Mouse (Mus musculus): ENCODE data around the gene Serpina3c. TPM values are rescaled to one million over a fixed set of nuclear protein-coding genes. Genes with fewer than 3 reads are reported as not detected.
A peak's percentile ranks its signal among the peaks of the same experiment; 100 is the strongest.
"Not testable (repeated sequence)": the region's sequence is repeated elsewhere in the genome, so short reads cannot be mapped to it uniquely, and the experiment has no call there.

The Serpina3c gene
- polyA plus RNA-seq, 1 experiment from 2014 or later = not detected

GRCm38 (mm10) chr12:104127696-104128095 is 26.0 kb downstream of the Serpina3c start, which contains the start of gene Serpina3b:
Gene Serpina3b, plus strand, starts transcription at chr12:104127996.
- no peak within 1 kb of the TSS for H3K27ac ChIP-seq (ENCODE audit: low read length)
- no peaks in the 10 kb centered on the region for H3K9me3 ChIP-seq (replicated peaks; ENCODE audit: control insufficient read depth, low read length)
- 69% methylated on average over 5 of the region's 5 CpGs for WGBS
- no peaks in the 10 kb centered on the region for H3K36me3 ChIP-seq (ENCODE audit: control insufficient read depth, insufficient read depth, low read length)
- no peaks in the 10 kb centered on the region for H3K27me3 ChIP-seq (ENCODE audit: control insufficient read depth, insufficient read depth, low read length)
- no peaks in the 10 kb centered on the region for H3K4me1 ChIP-seq (ENCODE audit: control insufficient read depth, insufficient read depth, low read length)
- H3K4me3 ChIP-seq (replicated peaks; ENCODE audit: low read length) = no peak within 1 kb of the TSS
- ATAC-seq (ENCODE audit: insufficient read depth, low FRiP score) = no peak
- no peak within 1 kb of the TSS for H3K4me2 ChIP-seq (ENCODE audit: low read depth, low read length)
- H3K9ac ChIP-seq (ENCODE audit: low read length) = no peak within 1 kb of the TSS

GRCm38 (mm10) chr12:104125021-104125560 is 28.6 kb downstream of the Serpina3c start:
- Histone ChIP-seq H3K4me1 (ENCODE audit: control insufficient read depth, insufficient read depth, low read length) (no peaks in the 10 kb centered on the region), H3K9ac (ENCODE audit: low read length) (no peak overlapping the region), H3K27me3 (ENCODE audit: control insufficient read depth, insufficient read depth, low read length) (no peaks in the 10 kb centered on the region), H3K27ac (ENCODE audit: low read length) (no peak overlapping the region), H3K4me3 (replicated peaks; ENCODE audit: low read length) (no peak overlapping the region), H3K36me3 (ENCODE audit: control insufficient read depth, insufficient read depth, low read length) (no peaks in the 10 kb centered on the region), H3K4me2 (ENCODE audit: low read depth, low read length) (no peak overlapping the region), H3K9me3 (replicated peaks; ENCODE audit: control insufficient read depth, low read length) (no peaks in the 10 kb centered on the region)
- no peak for ATAC-seq (ENCODE audit: insufficient read depth, low FRiP score)
- 85% methylated on average over 5 of the region's 5 CpGs for WGBS

- Histone ChIP-seq H3K4me1 (ENCODE audit: control insufficient read depth, insufficient read depth, low read length) (no peaks in the 10 kb centered on the region), H3K4me3 (replicated peaks; ENCODE audit: low read length) (no peak overlapping the region), H3K9me3 (replicated peaks; ENCODE audit: control insufficient read depth, low read length) (no peaks in the 10 kb centered on the region), H3K27me3 (ENCODE audit: control insufficient read depth, insufficient read depth, low read length) (no peaks in the 10 kb centered on the region), H3K9ac (ENCODE audit: low read length) (no peak overlapping the region), H3K27ac (ENCODE audit: low read length) (no peak overlapping the region), H3K36me3 (ENCODE audit: control insufficient read depth, insufficient read depth, low read length) (no peaks in the 10 kb centered on the region), H3K4me2 (ENCODE audit: low read depth, low read length) (no peak overlapping the region)
- WGBS = 81% methylated on average over 2 of the region's 2 CpGs
- ATAC-seq (ENCODE audit: insufficient read depth, low FRiP score) = peak; percentile 30; the same call in 1 of the 2 replicates
These were observed 29.7 kb downstream of the Serpina3c start for GRCm38 (mm10) chr12:104123996-104124395.

GRCm38 (mm10) chr12:104123097-104123496 is 30.6 kb downstream of the Serpina3c start:
- no peak overlapping the region for H3K9ac ChIP-seq (ENCODE audit: low read length)
- no peak overlapping the region for H3K27ac ChIP-seq (ENCODE audit: low read length)
- no peaks in the 10 kb centered on the region for H3K9me3 ChIP-seq (replicated peaks; ENCODE audit: control insufficient read depth, low read length)
- WGBS = 60% methylated on average over 1 of the region's 1 CpGs
- no peak overlapping the region for H3K4me2 ChIP-seq (ENCODE audit: low read depth, low read length)
- no peaks in the 10 kb centered on the region for H3K4me1 ChIP-seq (ENCODE audit: control insufficient read depth, insufficient read depth, low read length)
- no peak overlapping the region for H3K4me3 ChIP-seq (replicated peaks; ENCODE audit: low read length)
- H3K36me3 ChIP-seq (ENCODE audit: control insufficient read depth, insufficient read depth, low read length) = no peaks in the 10 kb centered on the region
- no peak for ATAC-seq (ENCODE audit: insufficient read depth, low FRiP score)
- no peaks in the 10 kb centered on the region for H3K27me3 ChIP-seq (ENCODE audit: control insufficient read depth, insufficient read depth, low read length)

- Histone ChIP-seq H3K27me3 (ENCODE audit: control insufficient read depth, insufficient read depth, low read length) (no peaks in the 10 kb centered on the region), H3K27ac (ENCODE audit: low read length) (no peak overlapping the region), H3K4me3 (replicated peaks; ENCODE audit: low read length) (no peak overlapping the region), H3K36me3 (ENCODE audit: control insufficient read depth, insufficient read depth, low read length) (no peaks in the 10 kb centered on the region), H3K9me3 (replicated peaks; ENCODE audit: control insufficient read depth, low read length) (no peaks in the 10 kb centered on the region), H3K9ac (ENCODE audit: low read length) (no peak overlapping the region), H3K4me1 (ENCODE audit: control insufficient read depth, insufficient read depth, low read length) (no peaks in the 10 kb centered on the region), H3K4me2 (ENCODE audit: low read depth, low read length) (no peak overlapping the region)
- no peak for ATAC-seq (ENCODE audit: insufficient read depth, low FRiP score)
- WGBS = 30% methylated on average over 3 of the region's 3 CpGs
These were observed 38.6 kb downstream of the Serpina3c start for GRCm38 (mm10) chr12:104114921-104115579.

GRCm38 (mm10) chr12:104112333-104112732 is 41.3 kb downstream of the Serpina3c start, which contains the start of gene Serpina3a:
Gene Serpina3a, plus strand, starts transcription at chr12:104112724.
- not testable (repeated sequence) for ATAC-seq (ENCODE audit: insufficient read depth, low FRiP score); H3K9me3 ChIP-seq (replicated peaks; ENCODE audit: control insufficient read depth, low read length); H3K4me1 ChIP-seq (ENCODE audit: control insufficient read depth, insufficient read depth, low read length); H3K9ac ChIP-seq (ENCODE audit: low read length); H3K4me3 ChIP-seq (replicated peaks; ENCODE audit: low read length); H3K36me3 ChIP-seq (ENCODE audit: control insufficient read depth, insufficient read depth, low read length); H3K27me3 ChIP-seq (ENCODE audit: control insufficient read depth, insufficient read depth, low read length); H3K4me2 ChIP-seq (ENCODE audit: low read depth, low read length); H3K27ac ChIP-seq (ENCODE audit: low read length)
- WGBS = 88% methylated on average over 11 of the region's 11 CpGs

GRCm38 (mm10) chr12:104108507-104108906 is 45.2 kb downstream of the Serpina3c start:
- WGBS = 71% methylated on average over 2 of the region's 2 CpGs
- no peaks in the 10 kb centered on the region for H3K36me3 ChIP-seq (ENCODE audit: control insufficient read depth, insufficient read depth, low read length)
- no peaks in the 10 kb centered on the region for H3K4me1 ChIP-seq (ENCODE audit: control insufficient read depth, insufficient read depth, low read length)
- no peak overlapping the region for H3K27ac ChIP-seq (ENCODE audit: low read length)
- ATAC-seq (ENCODE audit: insufficient read depth, low FRiP score) = no peak
- H3K4me3 ChIP-seq (replicated peaks; ENCODE audit: low read length) = no peak overlapping the region
- H3K9me3 ChIP-seq (replicated peaks; ENCODE audit: control insufficient read depth, low read length) = no peaks in the 10 kb centered on the region
- no peaks in the 10 kb centered on the region for H3K27me3 ChIP-seq (ENCODE audit: control insufficient read depth, insufficient read depth, low read length)
- no peak overlapping the region for H3K4me2 ChIP-seq (ENCODE audit: low read depth, low read length)
- H3K9ac ChIP-seq (ENCODE audit: low read length) = no peak overlapping the region

- no peak overlapping the region for H3K9ac ChIP-seq (ENCODE audit: low read length)
- no peaks in the 10 kb centered on the region for H3K9me3 ChIP-seq (replicated peaks; ENCODE audit: control insufficient read depth, low read length)
- H3K27me3 ChIP-seq (ENCODE audit: control insufficient read depth, insufficient read depth, low read length) = no peaks in the 10 kb centered on the region
- no peaks in the 10 kb centered on the region for H3K36me3 ChIP-seq (ENCODE audit: control insufficient read depth, insufficient read depth, low read length)
- no peak overlapping the region for H3K4me2 ChIP-seq (ENCODE audit: low read depth, low read length)
- H3K27ac ChIP-seq (ENCODE audit: low read length) = no peak overlapping the region
- ATAC-seq (ENCODE audit: insufficient read depth, low FRiP score) = no peak
- H3K4me1 ChIP-seq (ENCODE audit: control insufficient read depth, insufficient read depth, low read length) = no peaks in the 10 kb centered on the region
- H3K4me3 ChIP-seq (replicated peaks; ENCODE audit: low read length) = no peak overlapping the region
These were observed 46.8 kb downstream of the Serpina3c start for GRCm38 (mm10) chr12:104106919-104107318.

- no peaks in the 10 kb centered on the region for H3K4me1 ChIP-seq (ENCODE audit: control insufficient read depth, insufficient read depth, low read length)
- no peak overlapping the region for H3K27ac ChIP-seq (ENCODE audit: low read length)
- H3K9me3 ChIP-seq (replicated peaks; ENCODE audit: control insufficient read depth, low read length) = no peaks in the 10 kb centered on the region
- no peak overlapping the region for H3K4me3 ChIP-seq (replicated peaks; ENCODE audit: low read length)
- no peak overlapping the region for H3K4me2 ChIP-seq (ENCODE audit: low read depth, low read length)
- H3K36me3 ChIP-seq (ENCODE audit: control insufficient read depth, insufficient read depth, low read length) = no peaks in the 10 kb centered on the region
- H3K9ac ChIP-seq (ENCODE audit: low read length) = no peak overlapping the region
- no peaks in the 10 kb centered on the region for H3K27me3 ChIP-seq (ENCODE audit: control insufficient read depth, insufficient read depth, low read length)
- ATAC-seq (ENCODE audit: insufficient read depth, low FRiP score) = no peak
These were observed 47.8 kb downstream of the Serpina3c start for GRCm38 (mm10) chr12:104105847-104106246.

Measured in stomach, embryonic 16.5 days (tissue).